Mouse (Mus musculus) effector memory CD4-positive, alpha-beta T cell, adult 7 months (primary cell): Measurements from ENCODE around the gene Cyp2a4. TPM values are rescaled to one million over a fixed set of nuclear protein-coding genes. Genes with fewer than 3 reads are reported as not detected.

Experiments used
- polyA plus RNA-seq: library from polyadenylated mRNA; unstranded; fragments of 100-300 nt; shearing (Covaris generic); gene quantifications from one replicate; pipeline ENCODE4 v1.2.1, GENCODE M21; 2017

The Cyp2a4 gene
- polyA plus RNA-seq: not detected

DNA sequence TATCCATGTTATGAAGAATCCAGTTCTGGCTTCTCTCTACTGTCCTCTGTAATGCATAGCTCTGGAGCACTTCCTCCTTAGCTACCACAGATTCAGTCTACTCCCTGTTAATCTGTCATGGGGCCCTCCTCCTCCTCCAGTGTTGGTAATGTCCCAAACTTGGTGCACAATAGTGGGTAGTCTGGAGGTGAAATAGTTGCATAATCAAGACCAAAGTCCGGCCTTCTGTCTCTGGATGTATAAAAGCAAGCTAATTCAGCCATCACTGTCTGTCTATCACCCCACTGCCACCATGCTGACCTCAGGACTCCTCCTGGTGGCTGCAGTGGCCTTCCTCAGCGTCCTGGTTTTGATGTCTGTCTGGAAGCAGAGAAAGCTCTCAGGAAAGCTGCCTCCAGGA lies at the start of gene Cyp2a4:
Gene Cyp2a4, plus strand, starts transcription at position 244 of the 400 bp plus-strand sequence.

DNA sequence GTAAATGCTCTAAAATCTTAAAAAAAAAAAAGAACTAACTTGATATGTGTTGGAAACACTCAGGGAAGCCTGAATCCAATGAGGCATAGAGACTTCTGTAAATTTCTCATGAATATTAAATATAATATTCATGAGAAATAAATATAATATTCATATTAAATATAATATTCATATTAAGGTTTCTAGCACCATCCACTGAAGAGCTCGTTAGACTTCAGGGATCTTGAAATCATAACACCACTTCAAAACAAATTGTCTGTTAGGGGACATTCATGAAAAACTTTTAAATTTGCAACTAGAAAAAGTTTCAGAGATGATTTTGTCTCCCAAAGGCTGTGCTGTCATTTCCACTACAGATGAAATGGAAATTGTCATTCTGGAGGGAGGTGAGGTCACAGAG lies 46.9 kb upstream of the Cyp2a4 start, which contains the start of gene Vmn1r184:
Gene Vmn1r184, plus strand, starts transcription at position 301 of the 400 bp plus-strand sequence.

Other genes starting within 250 kb of the Cyp2a4 start
- gene Cyp2b13, start 245.7 kb upstream of the Cyp2a4 start, polyA plus RNA-seq: not detected
- gene Cyp2b9, start 133.8 kb upstream of the Cyp2a4 start, polyA plus RNA-seq: not detected
- gene Vmn1r184, start 46.8 kb upstream of the Cyp2a4 start, polyA plus RNA-seq: 0.51 TPM
- 0.13 TPM for gene Nlrp9c, start 96.5 kb downstream of the Cyp2a4 start, polyA plus RNA-seq
- gene Nlrp4a, start 127.9 kb downstream of the Cyp2a4 start, polyA plus RNA-seq: not detected
- not detected for gene Nlrp9a, start 227.9 kb downstream of the Cyp2a4 start, polyA plus RNA-seq